Mouse (Mus musculus) monocyte, adult 59 days (primary cell): ENCODE results near the gene Il1rl1. TPM values are rescaled to one million over a fixed set of nuclear protein-coding genes. Genes with fewer than 3 reads are reported as not detected.

Experiments
- total RNA-seq, 2 experiments: library from RNA; stranded (reverse); gene quantifications; one replicate each; pipeline ENCODE4 v1.2.4; 2023

Il1rl1 gene
- 1 to 10 TPM; 2.2 to 3.0 TPM for total RNA-seq

DNA sequence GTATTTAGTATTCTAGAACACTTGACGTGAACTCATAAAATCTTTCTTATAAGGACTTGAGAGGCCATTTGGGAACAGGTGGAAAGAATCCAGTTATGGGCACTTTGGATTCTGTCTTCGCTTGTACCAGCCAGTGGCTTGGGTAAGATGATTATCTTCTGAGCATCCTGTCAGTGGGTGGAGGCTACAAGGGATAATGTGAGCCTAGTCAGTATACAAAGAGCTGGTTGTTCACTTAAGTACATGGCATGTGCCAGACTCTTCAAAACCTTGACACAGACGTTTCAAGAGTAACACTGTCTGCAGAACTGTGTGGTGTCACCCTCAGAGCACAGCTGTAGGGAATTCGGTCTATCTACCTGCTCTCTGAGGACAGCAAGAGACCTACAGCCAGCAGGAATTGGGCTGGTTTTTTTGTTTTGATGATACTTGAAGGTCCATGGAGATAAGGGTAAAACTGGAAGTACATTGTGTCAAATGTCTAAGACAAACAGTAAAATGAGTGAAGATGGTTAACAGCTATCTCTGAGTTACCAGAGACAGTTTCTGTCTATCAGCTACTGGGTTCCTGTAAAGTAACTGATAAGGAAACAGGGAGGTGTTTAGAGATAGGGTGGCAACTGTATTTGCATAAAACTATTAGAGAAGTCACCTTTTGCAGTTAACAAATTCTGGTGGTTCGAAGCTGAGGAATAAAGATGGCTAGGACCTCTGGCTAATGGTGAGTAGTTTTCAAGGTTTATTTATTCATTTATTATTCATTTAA, at the start of gene Il1rl1:
Gene Il1rl1 (plus strand): TSS at position 661 of the 766 bp plus-strand sequence.

DNA sequence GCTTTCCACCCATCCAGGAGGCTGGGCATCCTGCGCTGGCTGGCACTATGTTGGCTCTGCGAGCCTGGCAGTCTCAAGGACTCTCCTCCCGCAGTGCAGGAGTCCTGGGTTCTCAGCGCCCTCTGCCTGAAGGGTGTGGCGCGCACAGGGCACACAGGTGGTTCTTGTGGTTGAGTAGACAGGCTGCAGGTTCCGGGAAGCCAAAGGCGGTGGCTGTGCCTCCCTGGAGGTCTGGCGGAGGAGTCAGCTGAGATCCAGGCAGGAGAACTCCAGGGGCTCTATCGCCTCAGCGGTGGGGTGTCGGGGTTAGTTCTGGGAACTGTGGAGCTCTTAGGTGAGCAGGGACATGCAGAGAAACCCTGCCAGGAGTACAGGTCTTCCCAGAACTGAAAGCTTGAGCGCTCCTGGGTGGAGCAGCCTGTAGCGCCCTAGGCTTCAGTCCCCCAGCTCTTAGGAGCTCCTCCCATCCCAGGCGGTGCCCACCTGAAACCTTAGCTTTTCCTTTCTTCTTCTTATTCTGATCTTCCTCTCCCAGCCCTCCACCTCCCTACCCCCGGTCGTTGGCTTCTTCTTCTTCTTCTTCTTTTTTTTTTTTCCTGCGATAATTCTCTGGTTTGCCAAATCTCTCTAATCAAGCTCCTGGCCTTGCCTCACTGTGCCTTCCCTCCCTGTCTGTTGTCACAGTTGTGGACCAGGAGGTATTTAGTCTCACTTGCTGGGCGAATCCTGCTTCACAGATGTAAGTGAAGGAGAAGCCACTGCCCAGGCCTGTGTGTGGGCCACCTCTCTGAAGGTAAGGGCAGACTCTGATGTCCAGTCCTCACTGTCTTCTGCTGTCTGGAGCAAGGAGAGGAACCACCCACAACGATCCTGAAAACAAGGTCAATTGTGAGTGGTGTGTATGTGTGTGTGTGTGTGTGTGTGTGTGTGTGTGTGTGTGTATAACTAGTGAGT, 36.4 kb downstream of the Il1rl1 start, which contains the start of gene Il18r1:
Gene Il18r1 (plus strand): TSS at position 76 of the 954 bp plus-strand sequence.

Other genes starting within 250 kb of the Il1rl1 start
- gene Il1r1, start 204.5 kb upstream of the Il1rl1 start, total RNA-seq = 1 to 10 TPM; 3.7 to 5.3 TPM
- gene Il1rl2, start 105.0 kb upstream of the Il1rl1 start, total RNA-seq = 1 to 10 TPM; 2.0 to 3.2 TPM
- gene Il18r1, start 36.0 kb downstream of the Il1rl1 start, total RNA-seq = 1 to 10 TPM; 1.5 to 1.9 TPM
- 1 to 10 TPM; 1.9 to 2.1 TPM for gene Il18rap, start 85.8 kb downstream of the Il1rl1 start, total RNA-seq
- under 1 TPM; 0.10 to 0.21 TPM for gene Slc9a4, start 150.5 kb downstream of the Il1rl1 start, total RNA-seq